9 mouse cellular contexts compared by ENCODE assay signal in genomic region chr3:127625701-127626399, GRCm38 (mm10). TPM values are rescaled to one million over a fixed set of nuclear protein-coding genes. Genes with fewer than 3 reads are reported as not detected.
DNase-seq lines count a peak whose midpoint lies in the region; ATAC-seq lines count a peak whose summit lies in the region.
"Had no signal": no experiment of that assay in that cellular context is flagged by ENCODE, and none has a peak within 500 bp of the region (broad histone marks: within the 10 kb centered on the region; RNA-seq: fewer than 3 reads in every experiment).

No protein-coding gene starts in this region.

- H3K4me1 ChIP-seq in limb, embryonic 15.5 days = peaks cover 21% of the 10 kb centered on the region
- peaks cover 25% of the 10 kb centered on the region for H3K4me1 ChIP-seq in neural tube, embryonic 15.5 days

- no peaks in the 10 kb centered on the region for H3K9me3 ChIP-seq in limb, embryonic 15.5 days
- H3K9me3 ChIP-seq in neural tube, embryonic 15.5 days (replicated peaks) = no peaks in the 10 kb centered on the region

- H3K27ac ChIP-seq in limb, embryonic 15.5 days = no peak overlapping the region
- H3K27ac ChIP-seq in neural tube, embryonic 15.5 days (replicated peaks) = no peak overlapping the region

- no peak overlapping the region for H3K9ac ChIP-seq in limb, embryonic 15.5 days
- no peak overlapping the region for H3K9ac ChIP-seq in neural tube, embryonic 15.5 days (replicated peaks)

- H3K36me3 ChIP-seq in limb, embryonic 15.5 days = no peaks in the 10 kb centered on the region
- no peaks in the 10 kb centered on the region for H3K36me3 ChIP-seq in neural tube, embryonic 15.5 days

- WGBS in limb, embryonic 15.5 days = 1% methylated on average over 28 of the region's 28 CpGs
- 1% methylated on average over 28 of the region's 28 CpGs for WGBS in neural tube, embryonic 15.5 days

- H3K4me3 ChIP-seq in limb, embryonic 15.5 days = peak overlapping the region; percentile 43
- peak overlapping the region; percentile 37 for H3K4me3 ChIP-seq in neural tube, embryonic 15.5 days (replicated peaks)

- peak overlapping the region; percentile 75 for H3K4me2 ChIP-seq in limb, embryonic 15.5 days
- peak overlapping the region; percentile 64 for H3K4me2 ChIP-seq in neural tube, embryonic 15.5 days

- peaks cover 68% of the 10 kb centered on the region for H3K27me3 ChIP-seq in limb, embryonic 15.5 days
- H3K27me3 ChIP-seq in neural tube, embryonic 15.5 days (replicated peaks) = peaks cover 74% of the 10 kb centered on the region

- ATAC-seq in granulocyte monocyte progenitor cell, adult 5-6 weeks (replicated peaks; ENCODE audit: poor library complexity, severe bottlenecking) = peak; percentile 42
- no peak for ATAC-seq in limb, embryonic 15.5 days (ENCODE audit: insufficient number of reproducible peaks, low FRiP score, low TSS enrichment, low read depth)
- no peak; the same call in 1 of the 2 replicates for ATAC-seq in neural tube, embryonic 15.5 days (ENCODE audit: low FRiP score)

- peak; percentile 15 to 60 for DNase-seq in adrenal gland, adult (ENCODE audit: inconsistent age in 2 of 2, low spot score in 1 of 2)
- no peak for DNase-seq in adrenal gland, postnatal 14 days
- peak; percentile 47 for DNase-seq in Muller cell, postnatal 12 days (ENCODE audit: inconsistent ontology term)
- no peak for DNase-seq in gastrocnemius, postnatal 10 days
- no peak for DNase-seq in lung, postnatal 25 days (ENCODE audit: low spot score)

RNA-seq across cellular contexts. Expression of gene Neurog2, which starts 7.1 kb away (rescaled TPM):
- not detected in 2 replicates for total RNA-seq in adrenal gland, postnatal 14 days (2021)
- not detected in 2 replicates for total RNA-seq in granulocyte monocyte progenitor cell, adult 5-6 weeks (2014; fragmentation: Nextera tagmentation)
- total RNA-seq in granulocyte monocyte progenitor cell, adult 5-6 weeks (2017) = not detected in 2 replicates
- not detected in 2 replicates for polyA plus RNA-seq in limb, embryonic 15.5 days (2015; fragmentation: Nextera tagmentation; extraction: Ambion mirVana)
- polyA plus RNA-seq in neural tube, embryonic 15.5 days (2015; fragmentation: Nextera tagmentation; extraction: Ambion mirVana) = 1.8 and 2.8 TPM in 2 replicates
- total RNA-seq in gastrocnemius, postnatal 10 days (2021) = not detected
- total RNA-seq: heart, postnatal 14 days had no signal

Comparison
In these comparisons a context has a peak if more than half of its experiments do, and no peak if none do; other contexts are left out.
1. DNase-seq: peak in adrenal gland, adult (2 of 2) and Muller cell, postnatal 12 days (single experiment); none in adrenal gland, postnatal 14 days (single experiment), gastrocnemius, postnatal 10 days (single experiment) and lung, postnatal 25 days (single experiment).